Mouse (Mus musculus) erythroblast, embryonic 14.5 days (primary cell): ENCODE measurements around the gene Foxo3. TPM values are rescaled to one million over a fixed set of nuclear protein-coding genes. Genes with fewer than 3 reads are reported as not detected.
A peak's percentile ranks its signal among the peaks of the same experiment; 100 is the strongest.

Source experiments
- H3K27me3 ChIP-seq: 2 replicates; pipeline ENCODE4 v1.6.1; 2012; ENCODE audit warnings: inconsistent platforms; ENCODE audit not compliant: control insufficient read depth
- H3K36me3 ChIP-seq: 2 replicates; pipeline ENCODE4 v1.6.1; 2012; ENCODE audit warnings: mild to moderate bottlenecking, inconsistent platforms; ENCODE audit not compliant: control insufficient read depth
- H3K4me1 ChIP-seq: 2 replicates; pipeline ENCODE4 v1.6.1; 2012; ENCODE audit warnings: inconsistent platforms; ENCODE audit not compliant: control insufficient read depth
- H3K4me3 ChIP-seq: replicated peaks from 2 replicates; pipeline ENCODE3; 2012; ENCODE audit warnings: moderate library complexity, mild to moderate bottlenecking, inconsistent platforms
- H3K9me3 ChIP-seq: 2 replicates; pipeline ENCODE4 v1.6.1; 2012; ENCODE audit warnings: low read length, inconsistent platforms, mixed read lengths; ENCODE audit not compliant: control insufficient read depth
- GATA1 ChIP-seq: IDR thresholded peaks from 2 replicates; pipeline ENCODE4 v1.6.1; 2012; ENCODE audit warnings: low read length, inconsistent platforms, mixed read lengths
- TAL1 ChIP-seq: IDR thresholded peaks from 3 replicates; pipeline ENCODE4 v1.6.1; 2012; ENCODE audit warnings: low read length, inconsistent platforms, mixed read lengths
- polyA plus RNA-seq: library from polyadenylated mRNA; stranded (reverse); fragments of >175 nt; gene quantifications from 2 replicates; pipeline ENCODE4 v1.2.3, GENCODE M21; 2012

Gene Foxo3
- polyA plus RNA-seq = 14.6 and 19.0 TPM in 2 replicates

DNA sequence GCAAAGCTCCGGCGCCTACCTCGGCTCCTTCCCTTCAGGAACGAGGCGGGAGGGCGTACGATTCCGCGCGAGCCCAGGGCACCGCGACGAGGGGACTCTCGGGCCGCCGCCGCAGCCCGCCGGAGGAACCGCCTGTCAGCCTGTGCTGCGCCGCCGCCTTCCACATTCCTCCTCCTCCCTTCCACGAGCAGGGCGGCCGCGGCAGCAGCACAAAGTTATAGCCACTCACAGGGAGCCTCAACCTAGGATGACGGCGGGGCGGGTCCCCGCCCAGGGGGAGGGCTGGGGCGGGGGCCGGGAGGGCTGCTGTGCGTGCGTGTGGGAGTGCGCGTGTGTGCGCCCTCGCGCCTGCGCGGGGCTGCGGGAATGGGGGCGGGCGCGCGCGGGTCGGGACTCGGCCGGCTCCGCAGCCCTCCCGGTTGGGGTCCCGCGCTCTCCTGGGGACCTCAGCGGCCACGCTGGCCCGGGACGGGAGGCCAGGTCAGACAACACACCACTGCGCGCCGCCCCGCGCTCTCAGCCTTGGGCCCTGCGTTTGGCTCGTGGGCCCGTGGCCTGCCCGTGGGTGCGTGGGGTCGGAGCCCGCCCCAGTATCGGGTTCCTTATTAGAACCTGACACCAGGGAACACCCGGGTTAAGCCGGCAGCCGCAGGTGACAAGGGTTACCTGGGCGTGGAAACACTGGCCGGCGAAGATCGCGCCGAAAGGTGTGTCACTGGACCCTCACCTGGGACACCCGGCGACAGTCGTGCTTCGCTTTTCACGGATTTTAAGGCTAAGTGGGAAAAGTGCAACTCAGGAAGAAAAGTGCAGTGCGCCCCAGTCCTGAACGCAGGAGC is at the start of gene Foxo3:
Foxo3 (minus strand) TSS at position 249 of the 839 bp plus-strand sequence.
- H3K9me3 ChIP-seq = no peaks in the 10 kb centered on the region
- peaks cover 5% of the 10 kb centered on the region for H3K27me3 ChIP-seq
- TF ChIP-seq TAL1 (no peak), GATA1 (no peak)
- H3K36me3 ChIP-seq = peaks cover 38% of the 10 kb centered on the region
- peak within 1 kb of the TSS; percentile 90 for H3K4me3 ChIP-seq
- peaks cover 50% of the 10 kb centered on the region for H3K4me1 ChIP-seq

DNA sequence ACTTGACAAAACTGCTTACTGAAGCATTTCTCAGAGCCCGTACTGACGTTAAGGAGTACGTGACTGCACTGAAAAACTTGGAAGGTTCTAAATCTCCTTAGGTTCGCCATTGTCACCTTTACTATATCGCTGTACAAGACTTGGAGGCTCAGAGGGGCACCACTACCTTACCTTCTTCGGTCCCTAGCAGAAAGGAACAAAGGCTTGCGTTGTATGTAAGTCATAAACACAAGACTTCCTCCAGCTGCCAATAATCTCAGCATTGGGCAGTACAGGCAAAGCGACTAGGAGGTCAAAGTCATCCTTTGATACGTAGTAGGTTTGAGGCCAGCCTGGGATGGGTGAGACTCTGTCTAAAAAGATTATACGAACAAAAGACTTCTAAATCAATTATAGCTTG is 48.8 kb upstream of the Foxo3 start:
- no peak overlapping the region for H3K4me3 ChIP-seq
- no peaks in the 10 kb centered on the region for H3K4me1 ChIP-seq
- no peaks in the 10 kb centered on the region for H3K36me3 ChIP-seq
- H3K9me3 ChIP-seq = no peaks in the 10 kb centered on the region
- H3K27me3 ChIP-seq = no peaks in the 10 kb centered on the region
- TF ChIP-seq GATA1 = no peak
- no peak for TF ChIP-seq TAL1

DNA sequence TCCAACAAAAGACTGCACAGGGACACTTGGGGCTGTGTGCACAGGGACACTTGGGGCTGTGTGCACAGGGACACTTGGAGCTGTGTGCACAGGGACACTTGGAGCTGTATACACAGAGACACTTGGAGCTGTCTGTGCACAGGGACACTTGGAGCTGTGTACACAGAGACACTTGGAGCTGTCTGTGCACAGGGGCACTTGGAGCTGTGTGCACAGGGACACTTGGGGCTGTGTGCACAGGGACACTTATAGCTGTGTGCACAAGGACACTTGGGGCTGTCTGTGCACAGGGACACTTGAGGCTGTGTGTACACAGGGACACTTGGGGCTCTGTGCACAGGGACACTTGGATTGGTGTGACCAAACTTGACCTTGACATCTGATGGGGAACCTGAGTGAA is 47.4 kb upstream of the Foxo3 start:
- TF ChIP-seq GATA1 (no peak), TAL1 (no peak)
- Histone ChIP-seq H3K36me3 (no peaks in the 10 kb centered on the region), H3K4me3 (no peak overlapping the region), H3K27me3 (no peaks in the 10 kb centered on the region), H3K9me3 (no peaks in the 10 kb centered on the region), H3K4me1 (no peaks in the 10 kb centered on the region)

GRCm38 (mm10) chr10:42313222-42313786 is 36.7 kb upstream of the Foxo3 start:
- Histone ChIP-seq H3K9me3 (no peaks in the 10 kb centered on the region), H3K4me3 (no peak overlapping the region), H3K27me3 (peaks cover 9% of the 10 kb centered on the region), H3K4me1 (peaks cover under 1% of the 10 kb centered on the region), H3K36me3 (no peaks in the 10 kb centered on the region)
- TF ChIP-seq TAL1 (no peak), GATA1 (no peak)

DNA sequence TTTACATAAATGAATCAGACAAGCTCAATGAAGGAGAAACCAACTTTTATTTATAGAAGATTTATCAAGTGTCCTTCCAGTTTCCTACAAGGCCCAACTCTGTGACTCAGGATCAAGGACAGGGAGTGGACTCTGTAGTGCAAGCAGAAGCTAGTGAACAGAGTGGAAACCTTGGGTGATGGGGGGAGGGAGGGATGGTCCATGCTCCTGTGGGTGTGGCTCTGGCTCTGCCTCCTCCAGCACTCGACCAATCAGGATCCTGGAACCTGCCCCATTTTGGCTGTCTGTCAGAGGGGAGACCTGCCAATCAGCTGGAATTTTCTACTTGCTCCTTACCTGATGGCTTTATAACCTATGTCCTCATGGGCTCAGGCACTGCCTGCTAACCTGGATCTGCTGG is 36.0 kb upstream of the Foxo3 start:
- no peak overlapping the region for H3K4me3 ChIP-seq
- peaks cover 16% of the 10 kb centered on the region for H3K27me3 ChIP-seq
- no peak for TF ChIP-seq TAL1
- no peaks in the 10 kb centered on the region for H3K9me3 ChIP-seq
- peaks cover 3% of the 10 kb centered on the region for H3K4me1 ChIP-seq
- no peaks in the 10 kb centered on the region for H3K36me3 ChIP-seq

DNA sequence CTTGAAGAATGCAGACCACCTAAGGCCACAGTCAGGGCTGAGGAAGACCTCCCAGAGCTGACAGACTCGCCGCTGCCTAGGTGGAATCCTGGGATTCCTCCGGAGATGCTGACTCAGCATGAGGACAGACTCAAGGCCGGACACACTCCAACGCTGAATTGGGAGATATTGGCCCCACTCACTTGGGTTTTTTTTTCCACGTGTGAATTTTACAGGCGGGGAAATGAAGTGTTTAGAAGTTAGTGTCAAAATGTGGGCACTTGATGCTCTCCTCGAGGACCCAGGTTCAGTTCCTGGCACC is 32.1 kb upstream of the Foxo3 start:
- TF ChIP-seq TAL1 = no peak
- no peak for TF ChIP-seq GATA1
- Histone ChIP-seq H3K4me3 (no peak overlapping the region), H3K9me3 (no peaks in the 10 kb centered on the region), H3K27me3 (peaks cover 18% of the 10 kb centered on the region), H3K36me3 (no peaks in the 10 kb centered on the region), H3K4me1 (peaks cover 3% of the 10 kb centered on the region)

DNA sequence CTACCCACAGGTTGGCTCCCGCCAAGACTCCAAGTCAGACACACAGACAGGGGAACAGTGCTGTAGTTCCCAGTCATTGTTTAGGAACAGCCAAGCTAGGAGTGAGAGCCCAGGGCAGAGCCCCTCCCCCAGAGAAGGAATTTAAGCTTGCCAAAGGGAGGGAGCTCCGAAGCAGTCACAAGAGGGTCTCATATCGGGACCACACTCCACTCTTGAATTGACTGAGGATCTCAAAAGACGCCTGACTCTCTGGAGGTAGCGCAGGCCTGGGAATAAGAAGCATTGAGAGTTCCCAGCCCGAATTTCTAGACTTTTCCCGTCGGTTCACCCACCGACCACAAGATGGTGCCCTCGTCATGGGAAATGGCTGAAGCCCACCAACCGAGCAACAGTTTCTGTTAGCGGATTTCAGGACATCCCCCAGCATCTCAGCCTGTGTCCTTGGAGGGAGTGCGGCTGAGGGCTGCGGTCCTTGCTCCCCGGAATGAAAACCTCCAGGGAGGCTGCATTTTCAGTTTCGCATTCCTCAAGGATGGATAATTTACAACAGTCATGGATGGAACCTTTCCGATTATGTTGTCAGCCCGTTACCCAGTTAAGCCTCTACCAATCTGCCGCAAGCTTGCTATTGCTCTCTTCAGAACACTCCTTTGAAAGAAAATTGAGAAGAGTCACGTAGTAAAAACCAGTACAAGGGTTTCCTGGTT is 31.6 kb upstream of the Foxo3 start:
- TF ChIP-seq GATA1 (no peak), TAL1 (no peak)
- H3K36me3 ChIP-seq = no peaks in the 10 kb centered on the region
- H3K4me1 ChIP-seq = peaks cover 3% of the 10 kb centered on the region
- peaks cover 18% of the 10 kb centered on the region for H3K27me3 ChIP-seq
- H3K9me3 ChIP-seq = no peaks in the 10 kb centered on the region
- H3K4me3 ChIP-seq = no peak overlapping the region

DNA sequence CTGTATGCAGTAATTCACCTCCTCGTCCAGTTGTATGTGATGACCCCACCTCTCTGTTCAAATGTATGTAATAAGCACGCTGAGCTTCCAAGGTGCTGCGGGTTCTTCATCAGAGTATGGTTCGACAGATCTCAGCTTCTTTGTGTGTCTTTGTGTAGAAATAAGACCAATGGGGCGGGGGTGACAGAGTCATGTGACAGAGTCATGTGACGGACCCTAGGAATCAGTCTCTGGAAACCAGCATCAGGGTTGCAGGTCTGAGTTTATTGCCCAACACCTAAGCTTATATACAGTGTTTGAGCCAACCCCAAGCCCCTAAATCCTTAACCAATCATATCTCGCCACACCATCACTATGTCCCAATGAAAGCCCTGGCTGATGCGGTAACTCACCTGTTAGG is 29.9 kb upstream of the Foxo3 start:
- H3K4me3 ChIP-seq = no peak overlapping the region
- TF ChIP-seq TAL1 (no peak), GATA1 (no peak)
- H3K36me3 ChIP-seq = no peaks in the 10 kb centered on the region
- H3K4me1 ChIP-seq = peaks cover 3% of the 10 kb centered on the region
- peaks cover 21% of the 10 kb centered on the region for H3K27me3 ChIP-seq
- H3K9me3 ChIP-seq = no peaks in the 10 kb centered on the region

- peaks cover 2% of the 10 kb centered on the region; the same call in 1 of the 2 replicates for H3K27me3 ChIP-seq
- H3K4me3 ChIP-seq = no peak overlapping the region
- TF ChIP-seq TAL1 (no peak), GATA1 (no peak)
- H3K9me3 ChIP-seq = no peaks in the 10 kb centered on the region
- peaks cover 28% of the 10 kb centered on the region for H3K4me1 ChIP-seq
- no peaks in the 10 kb centered on the region for H3K36me3 ChIP-seq
Observed at GRCm38 (mm10) chr10:42300805-42301204, 24.2 kb upstream of the Foxo3 start.
